Mouse (Mus musculus): ENCODE results near the gene Atp11c. TPM values are rescaled to one million over a fixed set of nuclear protein-coding genes. Genes with fewer than 3 reads are reported as not detected.

The Atp11c gene
- polyA plus RNA-seq (2017; shearing (Covaris generic)): 10 to 100 TPM in 1 of 2 experiments, 1 to 10 TPM in 1; 8.3 to 10.9 TPM

DNA sequence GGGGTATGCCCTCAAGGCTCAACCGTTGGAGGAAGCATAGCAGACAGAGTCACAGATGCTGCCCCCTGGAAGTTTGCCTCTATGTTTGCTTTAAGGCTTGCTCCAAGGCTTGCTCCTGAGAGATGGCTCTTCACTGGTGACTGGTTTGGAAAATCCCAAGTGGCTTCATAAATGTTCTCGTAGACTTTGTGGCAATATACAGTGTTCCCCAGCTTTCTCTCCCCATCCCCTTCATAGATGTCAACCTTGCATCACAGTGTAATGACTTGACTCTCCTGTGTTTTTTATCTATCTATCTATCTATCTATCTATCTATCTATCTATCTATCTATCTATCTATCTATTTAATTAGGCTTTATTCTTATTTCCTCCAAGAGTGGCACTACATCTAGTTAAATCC is at the start of gene Atp11c:
Gene Atp11c (minus strand): TSS at position 101 of the 400 bp plus-strand sequence.
- ATAC-seq: no peak

DNA sequence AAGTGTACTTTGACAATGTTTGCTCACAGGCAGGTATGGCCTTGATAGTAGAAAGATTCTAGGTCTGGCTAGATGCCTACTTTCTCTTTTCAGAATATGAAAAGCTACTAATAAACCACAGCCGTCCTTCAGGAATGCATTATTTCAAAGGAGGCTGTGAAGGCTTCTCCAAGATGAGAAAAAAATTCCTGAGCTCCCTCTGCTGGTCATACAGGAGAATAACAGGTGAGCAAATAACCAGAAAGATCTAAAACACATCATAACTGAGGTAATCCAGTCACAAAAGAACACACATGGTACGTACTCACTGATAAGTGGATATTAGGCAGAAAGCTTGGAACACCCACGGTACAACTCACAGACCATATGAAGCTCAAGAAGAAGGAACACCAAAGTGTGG is 16.7 kb upstream of the Atp11c start:
- no peak for ATAC-seq

DNA sequence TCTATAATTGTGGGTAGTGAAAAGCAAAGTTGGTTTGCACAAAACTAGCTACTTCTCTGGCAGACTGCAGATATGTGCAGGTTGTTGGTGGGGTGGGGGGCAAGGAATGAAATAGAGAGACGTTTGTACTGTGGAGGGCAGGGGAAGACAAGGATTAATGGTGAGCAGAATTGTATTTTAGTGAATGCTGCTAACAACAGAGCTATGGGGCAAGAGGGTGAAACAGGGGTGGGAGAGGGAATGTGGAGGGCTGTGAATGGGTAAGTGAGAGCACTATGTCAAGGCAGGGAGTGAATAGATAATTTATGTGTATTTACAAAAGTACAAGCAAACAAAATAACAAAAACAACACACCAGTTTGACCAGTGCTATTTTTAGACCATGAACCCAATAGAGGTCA is 22.0 kb downstream of the Atp11c start:
- ATAC-seq: no peak

DNA sequence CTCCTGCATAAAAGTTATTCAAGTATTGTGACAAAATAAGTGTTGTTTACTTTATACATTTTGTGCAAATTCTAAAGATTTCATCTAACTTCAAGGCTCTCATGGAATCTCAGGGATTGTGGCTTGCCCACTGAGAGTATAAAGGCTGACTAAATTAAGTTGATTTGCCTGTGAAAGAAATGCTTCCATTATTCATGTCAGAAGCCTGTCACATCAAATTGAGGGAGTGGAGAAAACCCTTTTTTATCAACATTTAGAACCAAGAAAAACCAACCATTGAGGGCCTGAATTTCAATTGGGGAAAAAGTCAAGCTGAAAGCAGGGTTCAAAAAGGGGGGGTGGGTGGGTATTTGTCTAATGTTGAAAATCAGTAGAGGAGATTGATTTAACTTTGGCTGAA is 23.5 kb downstream of the Atp11c start:
- no peak for ATAC-seq

DNA sequence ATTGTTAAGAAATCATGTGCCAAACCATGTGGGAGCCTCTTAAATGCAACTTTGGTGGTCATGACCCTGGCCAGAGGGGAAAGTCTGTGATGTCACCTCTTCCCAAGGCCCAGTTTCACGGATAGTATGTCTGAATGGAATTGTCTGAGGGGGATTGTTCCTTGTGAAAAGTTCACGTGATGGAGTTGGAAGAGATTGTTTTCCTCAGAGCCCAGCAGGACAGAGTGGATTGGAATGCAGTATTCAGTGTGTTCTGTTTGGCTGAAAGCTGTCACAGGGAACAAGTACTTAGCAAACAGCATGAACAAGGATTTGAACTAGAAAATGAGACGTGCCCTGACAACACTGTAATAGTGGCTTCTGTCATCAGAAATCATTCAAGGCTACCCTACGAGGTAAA is 37.3 kb downstream of the Atp11c start:
- ATAC-seq: no peak

DNA sequence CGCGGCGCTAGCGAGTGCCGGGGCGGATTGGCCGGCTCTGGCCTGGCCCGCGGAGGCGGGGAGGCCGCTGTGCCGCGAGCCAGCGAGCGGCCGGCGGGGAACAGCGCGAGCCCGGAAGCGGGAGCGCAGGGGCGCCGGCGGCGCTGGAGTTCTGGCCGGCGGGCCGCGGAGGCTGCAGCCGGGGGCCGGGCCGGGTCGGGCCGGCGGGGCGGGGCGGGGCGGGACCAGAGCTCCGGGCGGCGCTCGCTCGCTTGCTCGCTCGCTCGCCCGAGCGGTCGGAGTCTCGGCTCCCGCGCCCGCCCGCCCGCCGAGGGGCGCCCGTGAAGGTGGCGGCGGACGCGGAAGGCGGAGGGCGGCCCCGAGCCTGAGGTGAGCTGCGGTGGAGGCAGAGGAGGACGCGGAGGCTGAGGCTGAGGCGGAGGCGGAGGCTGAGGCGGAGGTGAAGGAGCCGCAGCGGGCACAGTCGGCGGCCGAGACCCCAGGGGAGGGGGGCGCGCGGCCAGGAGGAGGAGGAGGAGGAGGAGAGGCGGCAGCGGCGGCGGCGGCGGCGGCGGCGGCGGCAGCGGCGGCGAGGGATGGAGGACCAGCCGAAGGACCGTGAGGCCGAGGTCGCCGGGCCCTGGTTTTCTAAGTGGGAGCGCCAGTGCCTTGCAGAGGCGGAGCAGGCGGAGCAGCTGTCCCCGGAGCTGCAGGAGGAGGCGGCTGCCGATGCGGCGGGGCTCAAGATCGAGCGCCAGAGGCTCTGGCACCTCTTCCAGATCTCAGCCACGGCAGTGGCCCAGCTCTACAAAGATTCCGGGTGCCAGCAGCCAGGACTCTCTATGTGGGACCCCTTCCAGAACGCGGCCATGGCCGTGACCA is 44.8 kb downstream of the Atp11c start:
- ATAC-seq: no peak

DNA sequence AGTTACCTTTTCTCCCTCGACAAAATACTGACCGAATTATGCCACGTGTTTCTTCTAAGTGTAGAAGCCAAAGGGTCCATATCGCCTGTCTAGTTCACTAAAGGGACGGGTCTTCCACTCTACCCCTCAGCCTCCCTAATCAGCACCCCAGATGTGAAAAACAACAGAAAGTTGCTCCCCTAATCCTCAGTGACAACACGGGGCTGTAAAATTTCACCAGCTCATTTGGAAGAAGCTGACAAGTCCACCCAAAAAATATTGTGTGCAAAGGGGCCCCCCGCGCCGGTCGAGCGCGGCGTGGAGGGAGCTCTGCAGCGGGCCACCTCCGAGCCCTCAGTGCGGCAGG is 45.4 kb downstream of the Atp11c start:
- no peak for ATAC-seq

DNA sequence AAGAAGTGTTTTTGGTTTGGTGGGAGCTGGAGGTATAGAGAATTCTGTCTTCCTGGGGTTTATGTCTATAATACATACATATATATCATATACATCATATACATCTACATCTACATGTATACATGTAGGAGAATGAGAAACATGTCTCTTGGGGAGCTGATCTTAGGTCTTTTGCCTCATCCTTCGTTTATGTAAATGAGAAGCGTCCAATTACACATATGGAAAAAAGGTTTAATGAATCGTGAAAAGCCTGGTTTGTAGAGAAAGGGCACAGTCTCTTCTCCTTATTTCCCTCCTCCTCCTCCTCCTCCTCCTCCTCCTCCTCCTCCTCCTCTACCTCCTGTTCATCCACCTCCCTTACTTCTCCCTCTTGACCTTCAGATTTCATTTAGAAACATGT is 46.6 kb downstream of the Atp11c start:
- ATAC-seq: no peak

DNA sequence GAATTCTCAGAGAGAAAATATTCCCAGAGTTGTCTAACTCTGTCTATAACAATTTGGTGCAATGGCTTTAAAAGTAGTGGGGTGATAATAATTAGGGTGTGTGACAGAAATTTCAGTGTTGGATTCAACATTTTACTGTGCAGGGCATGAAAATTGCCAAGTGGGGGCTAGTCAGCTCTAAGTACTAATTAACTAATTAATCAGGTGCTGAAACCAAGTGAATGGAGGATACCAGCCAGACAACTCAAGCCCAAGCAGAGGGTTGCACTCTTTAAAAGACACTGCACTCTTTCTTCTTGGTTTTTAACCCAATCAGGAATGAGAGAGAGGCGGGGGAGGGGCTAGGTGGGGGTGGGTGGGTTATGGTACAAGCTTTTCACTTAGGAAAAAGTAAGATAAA is 47.1 kb downstream of the Atp11c start:
- no peak for ATAC-seq

DNA sequence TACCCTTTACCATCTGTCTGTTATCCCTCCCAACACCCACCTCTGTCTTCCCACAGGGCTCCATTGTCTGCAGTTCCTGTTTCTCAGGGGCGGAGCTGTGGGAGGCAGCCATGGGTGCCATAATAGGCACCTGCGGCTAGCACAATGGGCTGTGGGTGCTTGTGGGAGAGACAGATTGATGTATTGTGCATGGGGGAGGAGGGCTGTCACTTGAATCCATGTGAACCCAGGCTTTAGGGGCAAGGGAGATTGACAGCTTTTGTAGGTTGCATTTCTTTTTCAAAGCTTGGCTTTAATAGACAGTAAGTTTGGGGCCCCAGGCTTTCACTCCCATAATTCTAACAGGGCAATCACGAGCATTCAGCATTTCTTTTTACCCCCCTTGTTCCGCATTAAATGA is 48.4 kb downstream of the Atp11c start:
- ATAC-seq: no peak

DNA sequence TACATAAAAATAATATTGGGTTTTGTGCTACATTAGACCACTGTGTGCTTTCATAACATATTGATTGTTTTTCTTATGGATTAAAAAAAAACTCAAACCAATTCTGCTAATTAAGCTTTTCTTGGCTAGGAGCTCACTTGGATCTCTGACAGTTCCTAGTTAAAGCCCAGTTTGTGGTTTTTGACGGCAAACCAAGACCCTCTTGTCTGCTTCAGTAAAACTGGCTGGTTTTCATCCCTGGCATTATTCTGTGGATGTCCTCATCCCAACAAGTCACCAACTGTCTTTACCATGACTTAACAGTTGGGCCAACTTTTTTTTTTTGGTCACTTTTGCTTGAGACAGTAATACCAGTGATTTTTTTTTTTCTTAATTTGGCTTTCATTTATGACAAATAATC is 49.6 kb downstream of the Atp11c start:
- no peak for ATAC-seq

DNA sequence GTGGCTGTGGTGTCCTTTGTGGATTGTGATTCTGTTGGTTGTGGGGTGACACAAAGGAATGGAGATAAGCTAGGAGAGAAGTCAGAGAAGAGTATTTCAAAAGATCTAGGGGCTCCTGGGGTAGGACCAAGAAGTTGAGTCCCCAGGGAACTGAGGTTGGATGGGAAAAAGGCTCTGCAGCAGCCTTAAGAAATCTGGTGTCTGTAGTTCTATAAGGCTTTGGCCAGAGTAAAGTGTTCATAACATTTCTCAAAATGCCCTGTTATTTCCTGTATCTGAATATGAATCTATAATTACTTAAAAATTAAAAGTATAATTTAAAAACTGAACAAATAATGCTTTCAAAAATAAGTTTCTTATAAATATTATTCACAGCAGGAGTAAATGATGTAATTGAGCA is 53.3 kb downstream of the Atp11c start, which contains the start of gene Gm7073:
Gene Gm7073 (minus strand): TSS at position 101 of the 400 bp plus-strand sequence.
- no peak for ATAC-seq

DNA sequence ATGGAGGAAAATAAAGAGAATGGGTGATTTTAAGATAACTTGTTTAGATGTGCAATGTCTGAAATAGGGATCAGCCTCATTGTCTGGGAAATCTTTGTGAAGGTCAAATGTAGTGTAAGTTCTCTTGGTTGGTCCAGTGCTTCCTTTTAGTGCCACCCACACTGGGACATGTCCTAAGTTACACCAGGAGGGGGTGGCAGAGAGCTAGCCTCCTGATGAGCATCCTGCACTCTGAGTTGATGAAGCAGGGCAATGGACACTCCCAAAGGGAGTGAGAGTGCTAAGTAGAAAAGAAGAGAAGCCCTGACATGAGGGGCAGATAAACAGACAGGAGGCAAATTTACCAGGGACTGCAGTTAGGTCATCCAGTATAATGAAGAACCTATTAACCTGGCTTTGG is 88.5 kb downstream of the Atp11c start:
- no peak for ATAC-seq

DNA sequence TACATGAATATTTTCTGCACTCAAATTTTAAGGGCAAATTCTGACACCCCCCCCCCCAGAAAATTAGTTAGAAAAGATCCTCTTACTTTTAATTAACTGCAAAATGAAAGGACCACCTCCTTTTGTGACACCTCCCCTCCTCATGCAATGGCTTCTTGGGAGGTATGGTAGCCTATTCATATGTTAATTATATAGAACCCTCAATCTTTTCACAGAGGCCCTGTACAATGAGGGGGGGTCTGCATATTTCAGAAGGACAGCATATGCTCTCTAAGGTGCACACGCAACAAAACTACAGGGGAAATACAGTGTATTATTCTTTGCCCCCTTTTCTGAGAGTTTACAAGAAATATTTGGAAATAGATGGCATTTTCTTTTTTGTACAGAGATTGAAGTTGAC is 94.7 kb downstream of the Atp11c start:
- ATAC-seq: no peak

DNA sequence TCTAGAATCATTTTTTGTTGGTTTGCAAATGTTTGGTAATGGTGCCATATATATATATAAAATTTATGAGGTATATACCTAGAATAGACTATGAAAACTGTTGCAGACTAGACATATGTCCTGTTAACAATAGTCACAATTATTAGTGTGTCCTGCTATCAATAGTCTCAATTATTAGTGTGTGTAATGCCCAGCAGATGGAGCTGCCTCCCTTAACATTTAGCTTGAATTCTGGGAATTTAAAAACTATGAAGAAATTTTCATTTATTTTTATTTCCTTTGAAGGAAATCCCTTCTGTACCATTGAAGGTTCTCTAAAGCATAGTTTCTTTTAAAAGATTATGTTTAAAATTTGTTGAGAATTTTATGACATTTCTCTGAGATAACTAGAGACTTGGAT is 97.2 kb downstream of the Atp11c start:
- ATAC-seq: no peak

DNA sequence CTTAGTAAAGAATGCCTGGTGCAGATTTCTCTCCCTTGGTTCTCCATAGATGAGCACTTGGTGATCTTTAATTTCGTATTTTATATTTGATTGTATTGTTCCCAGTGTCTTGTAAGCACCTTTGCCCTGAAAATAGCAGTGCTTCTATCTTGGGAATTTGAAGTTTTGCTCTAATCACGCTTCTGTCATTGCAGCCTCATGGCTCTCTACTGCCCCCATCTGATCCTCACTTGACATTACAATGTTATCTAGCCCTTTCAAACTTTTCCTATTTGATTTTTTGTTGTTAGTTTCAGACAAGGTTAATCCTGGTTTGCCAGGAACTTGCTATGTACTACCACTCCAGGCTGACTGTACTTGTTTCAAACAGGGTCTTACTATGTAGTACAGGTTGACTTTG is 128.7 kb downstream of the Atp11c start:
- ATAC-seq: no peak

DNA sequence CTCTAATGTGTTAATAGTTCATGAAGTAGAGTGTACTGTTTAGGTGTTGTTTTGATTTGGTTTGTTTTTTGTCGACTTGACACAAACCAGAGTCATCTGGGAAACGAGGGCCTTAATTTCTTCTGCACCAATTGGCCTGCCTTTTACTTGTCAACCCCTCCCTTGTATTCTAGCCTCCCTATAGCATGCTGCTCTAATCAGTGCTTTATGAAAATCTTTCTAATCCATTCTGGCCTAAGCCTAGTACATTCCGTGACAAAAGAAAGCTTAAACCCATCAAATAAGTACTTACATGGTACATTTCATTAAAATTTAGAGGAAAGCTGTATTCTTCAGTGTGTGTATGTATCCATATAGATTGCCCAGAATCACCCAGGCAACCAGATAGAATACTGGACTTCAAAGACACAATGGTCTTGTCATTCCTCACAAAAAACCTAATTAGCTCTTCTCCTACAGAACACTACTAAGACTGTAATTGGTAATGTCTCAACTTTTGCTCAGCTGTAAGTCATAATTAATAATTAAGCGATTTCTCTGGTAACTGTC is 177.9 kb downstream of the Atp11c start:
- no peak for ATAC-seq

DNA sequence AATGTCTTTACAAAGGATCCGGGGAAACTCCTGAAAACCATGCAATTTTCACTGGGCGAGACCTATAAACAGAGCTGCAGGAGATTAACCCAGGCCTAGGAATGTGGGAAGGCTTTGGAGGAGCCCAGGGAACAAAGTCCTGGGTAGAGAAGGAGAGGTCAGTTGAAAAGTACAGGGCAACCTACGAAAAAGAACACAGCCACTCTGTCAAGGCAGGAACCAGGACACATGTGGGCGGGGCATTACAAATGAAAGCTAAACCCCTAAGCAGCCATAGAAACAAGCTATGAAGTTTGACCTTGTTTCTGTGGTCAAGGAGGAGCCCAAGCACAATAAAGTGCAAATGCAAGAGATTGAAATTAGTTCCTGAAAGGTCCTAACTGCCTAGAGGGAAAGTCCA is 186.8 kb downstream of the Atp11c start:
- no peak for ATAC-seq

DNA sequence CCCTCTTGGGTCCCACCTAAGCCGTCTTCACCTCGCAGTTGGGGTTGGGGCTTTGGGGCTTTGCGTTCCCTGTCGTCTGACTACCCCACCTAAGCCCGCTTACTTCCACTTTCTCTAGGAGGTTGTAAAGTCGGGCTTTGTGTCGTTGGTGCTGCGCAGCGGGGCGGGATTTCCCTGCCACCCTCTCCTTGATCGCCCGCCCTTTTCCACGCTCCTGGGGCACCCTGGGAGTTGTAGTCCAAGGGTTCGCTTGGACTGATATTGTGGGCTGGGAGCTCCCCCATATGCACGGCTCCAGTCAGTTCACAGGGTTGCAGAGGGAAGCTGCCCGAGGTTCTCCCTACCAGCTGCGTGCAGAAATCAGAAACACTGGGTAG is 187.8 kb downstream of the Atp11c start:
- ATAC-seq: peak; percentile 92

DNA sequence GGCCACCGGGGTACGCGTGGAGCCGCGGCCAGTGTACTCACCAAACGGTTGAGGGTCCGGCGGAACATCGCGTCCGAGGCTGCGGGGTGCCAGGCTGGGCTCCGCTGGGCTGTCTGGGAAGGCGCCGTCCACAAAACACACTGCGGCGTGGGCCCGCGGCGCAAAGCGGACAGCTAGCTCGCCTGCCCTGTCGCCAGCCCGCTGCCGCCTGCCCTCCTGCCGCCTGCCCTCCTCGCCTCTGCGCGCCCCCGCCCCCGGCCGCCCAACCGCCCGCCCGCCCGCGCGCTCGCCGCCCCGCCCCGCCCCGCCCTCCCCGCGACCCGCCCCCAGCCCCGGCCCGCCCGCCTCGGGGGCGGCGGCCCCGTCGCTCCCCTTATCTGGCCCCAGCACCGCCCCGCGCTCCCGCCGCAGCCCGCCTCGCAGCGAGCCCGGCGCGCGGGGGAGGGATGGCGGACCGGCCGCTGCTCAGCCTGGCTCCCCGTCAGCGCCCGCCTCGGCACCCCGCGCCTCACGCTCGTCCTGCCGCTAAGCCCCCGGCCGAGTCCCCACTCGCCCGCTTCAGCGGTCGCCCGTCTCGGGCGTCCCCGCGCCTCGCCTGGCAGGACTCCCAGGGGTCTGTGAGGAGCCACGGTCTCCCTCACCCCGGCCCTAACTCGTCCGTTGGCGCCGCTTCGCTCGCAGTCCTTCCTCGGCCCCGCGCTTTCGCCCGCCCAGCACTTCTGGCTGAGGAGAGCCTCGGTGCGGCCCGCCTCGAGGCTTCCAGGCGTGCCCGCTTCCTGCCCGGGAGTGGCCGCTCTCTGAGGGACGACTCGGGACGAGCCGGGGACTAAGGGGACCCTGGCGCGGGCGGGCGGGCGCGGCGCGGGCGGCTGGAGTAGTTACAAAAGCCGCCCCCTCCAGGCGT is 188.5 kb downstream of the Atp11c start:
- ATAC-seq: peak; percentile 46

DNA sequence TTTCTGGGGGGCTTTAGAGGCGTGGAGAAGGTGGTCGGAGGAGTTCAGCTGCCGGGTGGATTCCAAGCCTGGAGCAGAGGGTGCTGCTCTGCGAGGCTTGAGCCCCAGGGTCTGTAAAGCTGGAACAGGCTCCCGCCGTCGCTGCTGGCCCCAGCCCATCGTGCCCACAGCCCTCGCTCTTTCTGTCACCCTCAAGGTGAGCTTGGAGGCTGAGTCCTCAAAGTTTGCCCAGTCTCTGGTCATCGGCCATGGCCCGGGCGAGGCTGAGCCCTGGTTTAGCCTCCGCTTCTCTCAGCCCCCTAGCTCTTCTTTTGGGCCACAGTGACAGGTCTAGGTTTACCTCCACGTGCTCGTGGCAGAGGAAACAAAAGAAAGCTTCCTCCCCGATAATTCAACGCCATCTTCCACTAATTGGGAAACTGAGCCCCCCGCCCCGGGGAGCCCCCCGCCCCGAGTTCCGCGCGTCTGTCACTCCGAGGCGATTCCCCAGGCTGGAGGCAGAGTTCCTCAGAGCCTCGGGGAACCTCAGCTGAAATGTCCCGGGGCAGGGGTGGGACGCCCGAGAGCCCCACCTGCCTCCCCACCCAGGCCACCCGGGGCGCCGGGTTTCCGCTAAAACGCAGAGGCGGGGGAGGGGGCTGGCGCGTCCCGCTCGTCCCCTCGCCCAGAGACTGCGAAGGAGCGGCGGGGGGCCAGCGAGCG is 189.3 kb downstream of the Atp11c start:
- ATAC-seq: no peak

DNA sequence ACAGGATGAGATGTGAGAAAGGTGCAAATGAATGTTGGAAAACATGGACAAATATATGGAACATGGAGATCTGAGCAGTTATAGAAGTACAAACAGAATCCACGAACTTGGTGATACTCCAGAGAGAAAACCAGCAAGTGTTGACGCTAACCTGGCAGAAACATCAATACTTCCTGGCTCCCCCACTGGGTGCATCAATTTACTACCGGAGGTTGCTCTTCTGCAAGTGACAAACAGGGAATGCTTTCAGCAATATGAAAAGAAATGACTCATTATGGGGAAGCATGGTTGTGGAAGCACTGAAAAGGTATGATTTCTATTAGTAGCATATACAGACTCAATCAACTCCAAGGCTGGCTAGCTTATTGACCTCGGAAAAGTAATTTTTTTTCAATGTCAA is 198.2 kb downstream of the Atp11c start:
- ATAC-seq: no peak

DNA sequence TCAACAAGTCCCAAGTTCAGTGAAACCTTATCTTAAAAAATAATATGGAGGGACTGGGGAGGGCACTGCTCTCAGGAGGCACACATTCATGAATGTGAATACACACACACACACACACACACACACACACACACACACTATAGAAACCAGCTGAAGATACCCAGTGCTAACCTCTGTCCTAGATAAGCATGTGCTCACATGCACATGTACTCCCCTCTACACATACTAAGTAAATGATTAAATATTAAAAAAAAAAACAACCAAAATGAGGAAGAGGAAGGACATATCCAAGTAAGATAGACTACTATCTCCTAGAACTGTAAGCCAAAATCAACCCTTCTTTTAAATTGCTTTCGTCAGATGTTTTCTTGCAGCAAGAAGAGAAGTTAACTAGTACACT is 205.6 kb downstream of the Atp11c start:
- no peak for ATAC-seq
